Mouse (Mus musculus) urinary bladder, postnatal 25 days (tissue): ENCODE results near the gene Ctnna2.

Experiments
- DNase-seq: peaks from one replicate; pipeline ENCODE4 v3.0.0; 2022; ENCODE audit warnings: low spot score

The Ctnna2 gene

DNA sequence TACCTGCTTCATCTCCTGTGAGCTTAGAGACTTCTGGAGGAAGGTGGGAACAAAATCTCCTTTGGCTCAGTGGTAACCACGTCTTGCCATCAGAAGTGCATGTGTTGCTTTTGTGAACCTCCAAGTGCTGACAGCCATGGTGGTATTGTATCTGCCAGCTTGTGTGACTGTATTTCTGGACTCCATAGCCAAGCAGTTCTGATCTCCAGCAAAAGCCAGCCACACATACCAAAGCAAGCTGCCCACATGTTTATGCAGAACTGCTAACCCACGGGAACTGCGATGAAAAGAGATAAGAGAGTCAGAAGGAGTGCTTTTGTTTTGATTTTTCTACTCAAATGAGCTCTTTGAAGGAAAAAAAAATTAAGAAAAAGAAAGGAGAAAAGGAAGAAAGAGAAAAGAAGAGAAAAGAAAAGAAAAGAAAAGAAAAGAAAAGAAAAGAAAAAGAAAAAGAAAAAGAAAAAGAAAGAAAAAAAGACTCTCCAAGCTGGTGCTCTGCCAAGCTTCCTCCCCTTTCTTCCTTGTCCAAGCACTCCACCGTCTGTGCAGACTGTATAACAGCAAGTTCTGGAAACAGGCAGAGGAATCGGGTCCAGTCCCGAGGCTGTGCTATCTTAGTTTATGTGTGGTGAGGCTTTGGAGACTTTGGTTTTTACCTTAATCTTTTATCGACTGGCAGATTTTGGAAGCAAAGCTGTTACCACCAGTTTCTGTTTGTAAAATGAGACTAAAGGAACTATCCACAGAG is 722.0 kb downstream of the Ctnna2 start:
- DNase-seq = peak; percentile 3

GRCm38 (mm10) chr6:77256348-77256747 is 723.2 kb downstream of the Ctnna2 start:
- no peak for DNase-seq

DNA sequence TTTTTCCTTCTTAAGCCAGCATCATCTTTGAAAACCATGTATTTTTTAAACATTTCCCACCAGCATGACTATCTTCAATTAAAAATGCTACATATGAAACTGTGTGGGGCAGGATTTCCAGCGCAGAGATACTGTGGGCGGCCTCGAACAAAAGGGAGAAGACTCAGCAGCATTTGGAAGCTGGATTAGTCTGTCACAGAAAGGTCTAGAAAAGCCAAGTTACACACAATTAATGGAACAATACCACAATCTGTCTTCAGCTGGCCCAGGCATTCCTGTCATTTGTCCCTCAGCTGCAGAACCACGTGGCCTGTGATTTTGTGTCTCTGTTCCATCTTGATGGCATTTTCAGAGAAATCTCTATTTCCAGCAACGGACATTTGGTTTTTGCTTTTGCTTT is 726.0 kb downstream of the Ctnna2 start:
- no peak for DNase-seq

DNA sequence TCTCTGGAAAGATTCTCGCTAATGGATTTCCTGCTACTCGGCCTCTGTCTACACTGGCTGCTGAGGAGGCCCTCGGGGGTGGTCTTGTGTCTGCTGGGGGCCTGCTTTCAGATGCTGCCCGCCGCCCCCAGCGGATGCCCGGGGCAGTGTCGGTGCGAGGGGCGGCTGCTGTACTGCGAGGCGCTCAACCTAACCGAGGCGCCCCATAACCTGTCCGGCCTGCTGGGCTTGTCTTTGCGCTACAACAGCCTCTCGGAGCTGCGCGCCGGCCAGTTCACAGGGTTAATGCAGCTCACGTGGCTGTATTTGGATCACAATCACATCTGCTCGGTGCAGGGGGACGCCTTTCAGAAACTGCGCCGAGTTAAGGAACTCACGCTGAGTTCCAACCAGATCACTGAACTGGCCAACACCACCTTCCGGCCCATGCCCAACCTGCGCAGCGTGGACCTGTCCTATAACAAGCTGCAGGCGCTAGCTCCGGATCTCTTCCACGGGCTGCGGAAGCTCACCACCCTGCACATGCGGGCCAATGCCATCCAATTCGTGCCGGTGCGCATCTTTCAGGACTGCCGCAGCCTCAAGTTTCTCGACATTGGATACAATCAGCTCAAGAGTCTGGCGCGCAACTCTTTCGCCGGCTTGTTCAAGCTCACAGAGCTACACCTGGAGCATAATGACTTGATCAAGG is 735.8 kb downstream of the Ctnna2 start:
- DNase-seq = no peak

DNA sequence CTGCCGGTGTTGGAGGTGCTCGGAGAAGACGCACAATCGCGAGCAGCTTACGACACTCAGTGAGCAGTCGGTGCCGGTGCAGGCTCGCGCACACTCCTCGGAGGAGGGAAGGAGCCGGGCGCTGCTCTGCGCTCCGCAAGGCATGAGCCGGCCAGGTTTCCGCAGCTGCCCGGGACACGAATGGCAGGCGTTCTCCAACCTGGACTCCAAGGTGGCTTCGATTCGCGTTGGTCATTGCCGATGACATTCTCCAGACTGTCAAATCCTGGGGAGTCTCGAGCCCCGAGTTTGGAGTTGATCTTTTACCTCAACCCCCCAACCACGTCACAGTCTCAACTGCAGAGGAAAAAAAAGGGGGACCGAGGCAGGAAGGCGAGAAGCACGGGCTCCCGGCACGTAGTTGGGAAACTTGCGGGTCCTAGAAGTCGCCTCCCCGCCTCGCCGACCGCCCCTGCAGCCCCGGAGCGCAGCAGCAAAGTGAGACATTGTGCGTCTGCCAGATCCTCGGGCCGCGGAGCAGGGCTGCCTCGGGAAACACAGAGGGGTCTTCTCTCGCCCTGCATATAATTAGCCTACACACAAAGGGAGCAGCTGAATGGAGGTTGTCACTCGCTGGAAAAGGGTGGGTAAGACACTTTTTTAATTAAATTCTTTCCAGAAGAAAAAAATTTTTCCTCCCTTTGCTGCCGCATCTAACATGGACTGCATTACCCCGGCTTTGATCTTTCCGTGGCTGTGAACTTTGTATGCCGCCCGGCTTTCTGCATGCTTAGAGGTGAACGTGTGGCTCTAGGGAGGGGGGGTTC is 736.7 kb downstream of the Ctnna2 start, which contains the start of gene Lrrtm1:
Lrrtm1 (plus strand) TSS at position 89 of the 806 bp plus-strand sequence.
- DNase-seq = peak; percentile 9

DNA sequence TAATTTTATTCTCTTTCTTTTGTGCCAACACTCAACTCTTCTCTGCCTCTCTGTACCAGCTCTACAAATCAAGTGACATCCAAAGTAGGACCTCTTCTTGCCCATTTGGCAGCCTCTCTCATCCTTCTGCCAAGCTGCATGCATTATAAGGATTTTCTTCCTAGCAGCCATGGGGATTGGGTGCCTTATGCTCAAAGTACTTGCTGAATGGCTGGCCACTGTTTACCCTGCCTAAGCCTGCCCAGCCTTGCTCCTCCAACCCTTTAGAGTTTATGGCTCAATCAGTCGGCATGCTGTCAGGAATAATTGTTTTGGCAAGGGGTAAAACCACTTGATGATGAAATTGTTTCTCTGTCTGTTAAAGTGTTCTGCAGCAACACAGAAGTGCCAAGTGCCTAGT is 739.1 kb downstream of the Ctnna2 start:
- no peak for DNase-seq

GRCm38 (mm10) chr6:77222849-77223638 is 756.5 kb downstream of the Ctnna2 start:
- DNase-seq = no peak

DNA sequence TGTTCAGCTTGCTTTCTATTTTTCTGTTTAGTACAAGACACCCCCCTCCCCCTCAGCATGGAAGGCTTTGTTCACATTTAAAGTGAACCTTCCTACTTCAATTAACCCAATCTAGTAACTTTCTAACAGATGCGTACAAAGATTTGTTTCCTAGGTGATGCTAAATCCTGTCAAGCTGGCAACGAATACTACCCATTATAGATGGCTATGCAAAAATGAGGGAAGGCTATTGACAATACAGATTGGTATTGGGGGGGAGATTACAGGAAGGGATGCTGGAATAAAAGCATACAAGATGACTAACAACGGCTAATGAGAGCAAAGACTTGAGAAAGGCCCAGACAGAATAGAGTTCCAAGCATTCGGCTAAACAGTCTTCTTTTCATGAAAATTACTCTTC is 758.7 kb downstream of the Ctnna2 start:
- no peak for DNase-seq

DNA sequence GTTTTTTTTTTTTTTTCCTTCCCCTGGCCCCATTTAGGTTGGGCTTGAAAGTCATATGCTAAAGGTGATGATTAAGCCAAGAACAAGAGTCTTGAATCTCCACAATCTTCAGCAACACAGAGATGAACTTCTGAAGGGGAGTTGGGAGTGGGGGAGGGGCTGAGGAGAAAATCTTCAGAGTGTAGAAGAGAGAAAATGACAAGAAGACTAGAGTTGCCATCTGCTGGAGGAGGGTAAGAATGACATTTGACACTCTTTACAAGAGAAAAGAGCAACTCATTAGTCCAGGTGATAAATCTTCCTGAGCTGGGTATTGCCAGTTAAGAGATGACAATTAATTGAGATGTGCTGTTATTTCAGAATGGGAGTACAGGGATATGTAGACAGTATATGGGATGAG is 760.6 kb downstream of the Ctnna2 start:
- no peak for DNase-seq

DNA sequence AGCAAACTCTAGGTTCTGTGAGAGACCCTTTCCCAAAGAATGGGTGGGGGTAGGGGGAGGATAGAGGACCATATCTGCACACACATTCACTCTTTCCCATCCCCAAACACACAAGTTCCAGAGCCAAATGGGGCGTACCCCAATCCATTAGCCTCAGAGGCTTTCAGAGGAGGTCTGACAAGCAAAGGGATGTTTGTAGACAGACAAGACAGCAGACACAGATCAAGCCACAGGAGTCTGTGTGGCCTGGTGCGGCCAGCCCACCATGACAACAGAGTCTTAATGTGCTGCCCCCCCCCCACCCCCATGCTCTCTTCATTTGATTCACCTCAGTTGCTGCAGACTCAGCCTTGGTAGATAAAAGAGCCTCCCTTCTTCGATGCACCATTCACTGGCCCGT is 764.2 kb downstream of the Ctnna2 start:
- no peak for DNase-seq

DNA sequence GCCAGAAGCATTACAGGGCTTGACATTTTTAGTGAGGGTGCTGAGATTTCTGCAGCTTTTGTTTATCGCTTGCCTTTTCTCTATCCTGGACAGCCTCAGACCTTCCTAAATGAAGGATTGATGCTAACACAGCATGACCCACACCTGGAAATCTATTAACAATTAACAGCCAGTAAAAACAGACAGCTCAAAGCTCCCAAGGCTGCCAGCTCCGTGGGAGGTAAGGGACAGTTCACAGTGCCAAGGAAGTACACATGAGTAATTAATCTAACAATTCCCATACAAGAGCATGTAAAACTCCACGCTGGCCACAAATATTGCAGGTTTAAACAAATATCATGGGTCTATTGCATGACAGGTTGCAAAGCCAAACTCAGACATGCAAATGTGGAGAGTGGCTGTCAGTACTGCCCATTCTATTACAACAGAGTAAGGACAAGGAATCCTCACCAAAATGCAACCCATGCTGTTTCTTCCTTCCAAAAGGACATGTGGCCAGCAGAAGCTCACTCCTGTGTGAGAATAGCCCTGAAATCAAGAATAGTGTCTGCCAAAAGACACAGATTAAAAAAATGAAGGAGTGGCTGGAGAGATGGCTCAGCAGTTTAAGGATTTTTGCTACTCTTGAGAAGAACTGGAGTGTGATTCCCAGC is 765.6 kb downstream of the Ctnna2 start:
- no peak for DNase-seq

DNA sequence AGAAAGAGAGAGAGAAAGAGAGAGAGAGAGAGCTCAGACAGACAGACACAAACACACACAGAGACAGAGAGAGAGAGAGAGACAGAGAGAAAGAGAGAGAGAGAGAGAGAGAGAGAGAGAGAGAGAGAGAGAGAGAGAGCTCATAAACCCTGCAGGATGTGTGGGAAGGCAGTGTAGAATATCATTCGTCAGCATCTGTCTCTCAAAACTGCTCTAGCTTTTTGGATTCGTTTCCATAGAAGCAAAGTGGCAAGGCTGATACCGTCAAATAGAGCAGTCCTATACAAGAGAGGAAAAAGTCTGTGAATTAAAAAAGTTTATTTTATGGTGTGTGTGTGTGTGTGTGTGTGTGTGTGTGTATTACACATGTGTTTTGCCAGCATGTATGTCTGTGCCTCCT is 769.6 kb downstream of the Ctnna2 start:
- no peak for DNase-seq

- no peak for DNase-seq
Measured at GRCm38 (mm10) chr6:77209183-77209582, 770.3 kb downstream of the Ctnna2 start.

- no peak for DNase-seq
Measured at GRCm38 (mm10) chr6:77199375-77199774, 780.1 kb downstream of the Ctnna2 start.

- no peak for DNase-seq
Measured at GRCm38 (mm10) chr6:77196650-77197049, 782.8 kb downstream of the Ctnna2 start.

DNA sequence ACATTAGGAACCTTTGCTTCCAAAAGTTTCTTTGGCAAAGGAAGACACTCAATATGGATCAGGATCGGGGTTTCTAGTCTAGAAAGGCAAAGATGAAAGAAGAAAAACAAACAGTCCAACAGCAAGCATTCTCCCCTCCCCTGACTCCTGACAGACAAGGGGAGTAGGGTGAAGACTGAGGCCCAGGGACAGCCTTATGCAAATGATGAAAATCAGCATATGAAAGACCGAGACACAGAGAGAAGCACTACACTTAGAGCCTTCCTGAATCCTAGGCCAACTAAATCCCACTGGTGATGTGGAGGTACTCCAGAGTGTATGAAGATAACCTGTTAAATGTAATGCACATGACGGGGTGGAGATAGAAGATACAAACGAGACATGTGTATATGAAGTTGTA is 787.9 kb downstream of the Ctnna2 start:
- no peak for DNase-seq

- no peak for DNase-seq
Measured at GRCm38 (mm10) chr6:77188628-77189027, 790.9 kb downstream of the Ctnna2 start.

DNA sequence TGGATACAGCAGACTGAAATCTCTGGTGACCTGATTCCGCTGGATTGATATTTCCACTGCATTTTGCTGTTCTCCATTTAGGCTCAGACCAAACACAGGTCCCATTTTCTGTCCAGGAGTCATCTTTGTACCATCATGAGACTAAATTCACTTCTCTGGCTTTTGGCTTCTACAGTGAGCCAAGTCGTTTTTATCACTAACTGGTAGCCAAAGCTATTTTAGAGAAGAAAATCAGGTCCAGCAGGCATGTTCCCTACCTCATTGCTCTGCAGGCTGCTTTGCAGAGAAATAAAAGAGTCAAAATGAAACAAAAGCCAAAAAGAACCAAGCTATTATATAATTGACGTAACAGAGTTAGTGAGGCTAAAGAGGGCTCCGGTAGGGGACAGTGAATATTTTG is 793.7 kb downstream of the Ctnna2 start:
- no peak for DNase-seq

GRCm38 (mm10) chr6:77184896-77185295 is 794.6 kb downstream of the Ctnna2 start:
- no peak for DNase-seq

- DNase-seq = no peak
Measured at GRCm38 (mm10) chr6:77175764-77176163, 803.7 kb downstream of the Ctnna2 start.

- DNase-seq = no peak
Measured at GRCm38 (mm10) chr6:77157028-77157427, 822.5 kb downstream of the Ctnna2 start.
